In the genomic region with DNA sequence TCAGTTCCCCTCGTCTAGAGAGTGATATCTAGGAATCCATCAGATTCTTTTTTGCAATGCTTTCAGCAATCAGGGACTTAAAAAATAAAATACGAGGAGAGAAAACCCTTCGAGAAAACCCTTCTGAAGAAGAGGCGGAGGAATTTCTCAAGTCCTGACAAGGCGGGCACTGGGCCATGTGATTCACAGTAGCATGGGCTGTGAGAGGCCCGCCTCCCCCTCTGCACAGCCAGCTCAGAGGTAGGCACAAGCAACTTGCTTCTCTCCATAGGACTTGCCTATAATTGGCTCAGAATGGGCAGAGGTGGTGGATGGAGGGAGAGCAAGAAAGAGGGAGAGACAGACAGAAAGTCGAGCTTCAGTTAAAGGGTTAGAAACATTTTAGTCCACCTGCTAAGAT, we compare ENCODE assay signal across 8 mouse cellular contexts. TPM values are rescaled to one million over a fixed set of nuclear protein-coding genes. Genes with fewer than 3 reads are reported as not detected.
DNase-seq lines count a peak whose midpoint lies in the region; ATAC-seq and TF ChIP-seq lines count a peak whose summit lies in the region.

No protein-coding gene starts in this region.

- no peak overlapping the region for H3K9ac ChIP-seq in midbrain, embryonic 15.5 days
- no peak overlapping the region for H3K9ac ChIP-seq in midbrain, postnatal 0 days (replicated peaks; ENCODE audit: low read length, poor library complexity, severe bottlenecking)

- no peak overlapping the region for H3K27ac ChIP-seq in midbrain, embryonic 15.5 days
- no peak overlapping the region for H3K27ac ChIP-seq in midbrain, embryonic 10.5 days (replicated peaks)
- no peak overlapping the region for H3K27ac ChIP-seq in midbrain, postnatal 0 days (ENCODE audit: low read depth, low read length)

- ATAC-seq in midbrain, embryonic 15.5 days (replicated peaks): no peak
- ATAC-seq in midbrain, postnatal 0 days (ENCODE audit: low FRiP score): no peak

- WGBS in midbrain, embryonic 15.5 days: 68% methylated on average over 7 of the region's 7 CpGs
- 69% methylated on average over 7 of the region's 7 CpGs for WGBS in midbrain, embryonic 10.5 days
- WGBS in midbrain, postnatal 0 days: 70% methylated on average over 7 of the region's 7 CpGs

- DNase-seq in gastrocnemius, postnatal 10 days: peak; percentile 10
- no peak for DNase-seq in gastrocnemius, postnatal 36 days
- no peak for DNase-seq in midbrain, embryonic 10.5 days (ENCODE audit: low spot score)
- DNase-seq in frontal cortex, adult 2 months (ENCODE audit: extremely low spot score in 1 of 2, low spot score in 1 of 2): peak; percentile 38 to 78
- peak; percentile 49 for DNase-seq in right cerebral cortex, postnatal 25 days
- no peak for DNase-seq in midbrain, postnatal 0 days (ENCODE audit: low spot score)
- DNase-seq in spleen, postnatal 4 days (ENCODE audit: low spot score in 2 of 2): no peak

- no peaks in the 10 kb centered on the region for H3K36me3 ChIP-seq in midbrain, embryonic 15.5 days (replicated peaks)
- 0 out of 2 replicates have a peak, but pooled peaks cover 3% of the 10 kb centered on the region for H3K36me3 ChIP-seq in midbrain, embryonic 10.5 days
- no peaks in the 10 kb centered on the region for H3K36me3 ChIP-seq in midbrain, postnatal 0 days (ENCODE audit: insufficient read depth, low read length)

- no peaks in the 10 kb centered on the region for H3K27me3 ChIP-seq in midbrain, embryonic 15.5 days (replicated peaks)
- peaks cover 72% of the 10 kb centered on the region for H3K27me3 ChIP-seq in midbrain, embryonic 10.5 days (ENCODE audit: low read depth, poor library complexity, severe bottlenecking)
- H3K27me3 ChIP-seq in midbrain, postnatal 0 days (ENCODE audit: insufficient read depth, low read length): no peaks in the 10 kb centered on the region

- no peak overlapping the region for H3K4me3 ChIP-seq in midbrain, embryonic 15.5 days
- no peak overlapping the region for H3K4me3 ChIP-seq in midbrain, embryonic 10.5 days
- H3K4me3 ChIP-seq in midbrain, postnatal 0 days (ENCODE audit: low read depth, low read length): no peak overlapping the region

- no peak for TF ChIP-seq CTCF in midbrain, postnatal 0 days (IDR thresholded peaks at IDR 0.05)

- H3K4me1 ChIP-seq in midbrain, embryonic 15.5 days: peaks cover 23% of the 10 kb centered on the region
- peaks cover 29% of the 10 kb centered on the region for H3K4me1 ChIP-seq in midbrain, embryonic 10.5 days
- H3K4me1 ChIP-seq in midbrain, postnatal 0 days (ENCODE audit: insufficient read depth, low read length): no peaks in the 10 kb centered on the region; the same call in 1 of the 2 replicates

- intact Hi-C loops in gastrocnemius, postnatal 36 days (cut with DNase I): no loop called here

- peak overlapping the region; percentile 63; the same call in 1 of the 2 replicates for H3K4me2 ChIP-seq in midbrain, embryonic 15.5 days
- no peak overlapping the region for H3K4me2 ChIP-seq in midbrain, postnatal 0 days (ENCODE audit: low read depth, low read length, poor library complexity, severe bottlenecking)

- H3K9me3 ChIP-seq in midbrain, embryonic 15.5 days: no peaks in the 10 kb centered on the region
- peaks cover 10% of the 10 kb centered on the region; the same call in 1 of the 2 replicates for H3K9me3 ChIP-seq in midbrain, embryonic 10.5 days (replicated peaks)
- no peaks in the 10 kb centered on the region for H3K9me3 ChIP-seq in midbrain, postnatal 0 days (ENCODE audit: low read length)

RNA-seq across cellular contexts. Expression of a gene that starts 4.4 kb away (rescaled TPM):
- total RNA-seq in gastrocnemius, postnatal 10 days (2021): 10 to 100 TPM in 1 of 2 experiments, 1 to 10 TPM in 1; 9.4 to 14.3 TPM
- total RNA-seq in gastrocnemius, postnatal 36 days (2021): 1 to 10 TPM; 2.0 to 2.1 TPM
- polyA plus RNA-seq in midbrain, embryonic 15.5 days (2015; fragmentation: Nextera tagmentation; extraction: Ambion mirVana): 15.7 and 16.2 TPM in 2 replicates
- 8.4 and 8.5 TPM in 2 replicates for polyA plus RNA-seq in midbrain, embryonic 10.5 days (2016; fragmentation: Nextera tagmentation; extraction: Ambion mirVana)
- polyA plus RNA-seq in frontal cortex, adult 2 months (2012; rRNA removed): 16.5 and 18.4 TPM in 2 replicates
- 46.1 and 48.9 TPM in 2 replicates for total RNA-seq in midbrain, postnatal 0 days (2014; rRNA removed)
- polyA plus RNA-seq in midbrain, postnatal 0 days (2015; fragmentation: Nextera tagmentation; extraction: Ambion mirVana): 12.6 and 14.4 TPM in 2 replicates

RNA-seq across cellular contexts. Expression of a gene that starts 33.2 kb away (rescaled TPM):
- total RNA-seq in gastrocnemius, postnatal 10 days (2021): 10 to 100 TPM; 34.3 to 36.0 TPM
- 10 to 100 TPM; 28.0 to 36.6 TPM for total RNA-seq in gastrocnemius, postnatal 36 days (2021)
- 86.0 and 97.9 TPM in 2 replicates for polyA plus RNA-seq in midbrain, embryonic 15.5 days (2015; fragmentation: Nextera tagmentation; extraction: Ambion mirVana)
- 39.9 and 46.3 TPM in 2 replicates for polyA plus RNA-seq in midbrain, embryonic 10.5 days (2016; fragmentation: Nextera tagmentation; extraction: Ambion mirVana)
- polyA plus RNA-seq in frontal cortex, adult 2 months (2012; rRNA removed): 83.7 and 99.0 TPM in 2 replicates
- 170 and 195 TPM in 2 replicates for total RNA-seq in midbrain, postnatal 0 days (2014; rRNA removed)
- 113 and 118 TPM in 2 replicates for polyA plus RNA-seq in midbrain, postnatal 0 days (2015; fragmentation: Nextera tagmentation; extraction: Ambion mirVana)

RNA-seq across cellular contexts. Expression of a gene that starts 46.0 kb away (rescaled TPM):
- 10 to 100 TPM; 12.1 to 13.7 TPM for total RNA-seq in gastrocnemius, postnatal 10 days (2021)
- total RNA-seq in gastrocnemius, postnatal 36 days (2021): 1 to 10 TPM; 5.6 to 6.4 TPM
- polyA plus RNA-seq in midbrain, embryonic 15.5 days (2015; fragmentation: Nextera tagmentation; extraction: Ambion mirVana): 40.6 and 41.3 TPM in 2 replicates
- 50.5 and 60.9 TPM in 2 replicates for polyA plus RNA-seq in midbrain, embryonic 10.5 days (2016; fragmentation: Nextera tagmentation; extraction: Ambion mirVana)
- polyA plus RNA-seq in frontal cortex, adult 2 months (2012; rRNA removed): 59.3 and 66.9 TPM in 2 replicates
- total RNA-seq in midbrain, postnatal 0 days (2014; rRNA removed): 24.1 and 33.0 TPM in 2 replicates
- 41.9 and 45.6 TPM in 2 replicates for polyA plus RNA-seq in midbrain, postnatal 0 days (2015; fragmentation: Nextera tagmentation; extraction: Ambion mirVana)

Comparison
In these comparisons a context has a peak if more than half of its experiments do, and no peak if none do; other contexts are left out.
1. DNase-seq: peak in gastrocnemius, postnatal 10 days (single experiment), frontal cortex, adult 2 months (2 of 2) and right cerebral cortex, postnatal 25 days (single experiment); none in gastrocnemius, postnatal 36 days (0 of 2), midbrain, embryonic 10.5 days (single experiment), midbrain, postnatal 0 days (single experiment) and spleen, postnatal 4 days (0 of 2).